Mouse (Mus musculus): ENCODE data around the gene Calcoco1. TPM values are rescaled to one million over a fixed set of nuclear protein-coding genes. Genes with fewer than 3 reads are reported as not detected.

Calcoco1 gene
- polyA plus RNA-seq, 1 experiment from 2014 or later: 85.7 TPM

- no peak for ATAC-seq (replicated peaks; ENCODE audit: extremely low read depth, insufficient read depth, low FRiP score)
- H3K36me3 ChIP-seq (ENCODE audit: control insufficient read depth, insufficient read depth): no peaks in the 10 kb centered on the region
- WGBS: 82% methylated on average over 28 of the region's 28 CpGs
- H3K4me1 ChIP-seq (ENCODE audit: control insufficient read depth, insufficient read depth, low read length): no peaks in the 10 kb centered on the region
- no peak overlapping the region for H3K4me2 ChIP-seq (ENCODE audit: low read depth, low read length)
- no peak overlapping the region for H3K4me3 ChIP-seq (ENCODE audit: low read length)
- peaks cover 27% of the 10 kb centered on the region for H3K27me3 ChIP-seq (ENCODE audit: control insufficient read depth, insufficient read depth, low read length)
- no peak overlapping the region for H3K9ac ChIP-seq (ENCODE audit: low read length)
- no peak overlapping the region for H3K27ac ChIP-seq (ENCODE audit: low read length)
- H3K9me3 ChIP-seq (replicated peaks; ENCODE audit: control insufficient read depth, low read length): no peaks in the 10 kb centered on the region
Observed at GRCm38 (mm10) chr15:102733759-102734531, 12.0 kb upstream of the Calcoco1 start.

- no peaks in the 10 kb centered on the region for H3K9me3 ChIP-seq (replicated peaks; ENCODE audit: control insufficient read depth, low read length)
- H3K36me3 ChIP-seq (ENCODE audit: control insufficient read depth, insufficient read depth): no peaks in the 10 kb centered on the region
- H3K27ac ChIP-seq (ENCODE audit: low read length): no peak overlapping the region
- peaks cover 27% of the 10 kb centered on the region for H3K27me3 ChIP-seq (ENCODE audit: control insufficient read depth, insufficient read depth, low read length)
- ATAC-seq (replicated peaks; ENCODE audit: extremely low read depth, insufficient read depth, low FRiP score): no peak
- H3K4me1 ChIP-seq (ENCODE audit: control insufficient read depth, insufficient read depth, low read length): no peaks in the 10 kb centered on the region
- H3K4me3 ChIP-seq (ENCODE audit: low read length): no peak overlapping the region
- WGBS: 75% methylated on average over 5 of the region's 5 CpGs
- no peak overlapping the region for H3K9ac ChIP-seq (ENCODE audit: low read length)
- no peak overlapping the region for H3K4me2 ChIP-seq (ENCODE audit: low read depth, low read length)
Observed at GRCm38 (mm10) chr15:102733233-102733632, 11.3 kb upstream of the Calcoco1 start.

- H3K9ac ChIP-seq (ENCODE audit: low read length): no peak overlapping the region
- H3K4me2 ChIP-seq (ENCODE audit: low read depth, low read length): no peak overlapping the region
- H3K4me1 ChIP-seq (ENCODE audit: control insufficient read depth, insufficient read depth, low read length): no peaks in the 10 kb centered on the region
- peaks cover 22% of the 10 kb centered on the region for H3K27me3 ChIP-seq (ENCODE audit: control insufficient read depth, insufficient read depth, low read length)
- no peaks in the 10 kb centered on the region for H3K36me3 ChIP-seq (ENCODE audit: control insufficient read depth, insufficient read depth)
- no peak overlapping the region for H3K27ac ChIP-seq (ENCODE audit: low read length)
- H3K9me3 ChIP-seq (replicated peaks; ENCODE audit: control insufficient read depth, low read length): no peaks in the 10 kb centered on the region
- 87% methylated on average over 6 of the region's 6 CpGs for WGBS
- no peak for ATAC-seq (replicated peaks; ENCODE audit: extremely low read depth, insufficient read depth, low FRiP score)
- no peak overlapping the region for H3K4me3 ChIP-seq (ENCODE audit: low read length)
Observed at GRCm38 (mm10) chr15:102732406-102732805, 10.4 kb upstream of the Calcoco1 start.

GRCm38 (mm10) chr15:102727951-102728350 is 6.0 kb upstream of the Calcoco1 start:
- 71% methylated on average over 2 of the region's 2 CpGs for WGBS
- Histone ChIP-seq H3K9me3 (replicated peaks; ENCODE audit: control insufficient read depth, low read length) (no peaks in the 10 kb centered on the region), H3K4me2 (ENCODE audit: low read depth, low read length) (no peak overlapping the region), H3K4me3 (ENCODE audit: low read length) (no peak overlapping the region), H3K36me3 (ENCODE audit: control insufficient read depth, insufficient read depth) (no peaks in the 10 kb centered on the region), H3K27ac (ENCODE audit: low read length) (no peak overlapping the region), H3K9ac (ENCODE audit: low read length) (no peak overlapping the region), H3K27me3 (ENCODE audit: control insufficient read depth, insufficient read depth, low read length) (no peaks in the 10 kb centered on the region), H3K4me1 (ENCODE audit: control insufficient read depth, insufficient read depth, low read length) (0 out of 2 replicates have a peak, but pooled peaks cover under 1% of the 10 kb centered on the region)
- no peak for ATAC-seq (replicated peaks; ENCODE audit: extremely low read depth, insufficient read depth, low FRiP score)

GRCm38 (mm10) chr15:102723358-102724135 is 1.6 kb upstream of the Calcoco1 start:
- Histone ChIP-seq H3K9ac (ENCODE audit: low read length) (no peak overlapping the region), H3K36me3 (ENCODE audit: control insufficient read depth, insufficient read depth) (peaks cover 5% of the 10 kb centered on the region; the same call in 1 of the 2 replicates), H3K4me2 (ENCODE audit: low read depth, low read length) (no peak overlapping the region), H3K27me3 (ENCODE audit: control insufficient read depth, insufficient read depth, low read length) (no peaks in the 10 kb centered on the region), H3K4me1 (ENCODE audit: control insufficient read depth, insufficient read depth, low read length) (peaks cover 15% of the 10 kb centered on the region), H3K9me3 (replicated peaks; ENCODE audit: control insufficient read depth, low read length) (no peaks in the 10 kb centered on the region), H3K4me3 (ENCODE audit: low read length) (no peak overlapping the region), H3K27ac (ENCODE audit: low read length) (peak overlapping the region; percentile 91)
- WGBS: 74% methylated on average over 10 of the region's 10 CpGs
- no peak for ATAC-seq (replicated peaks; ENCODE audit: extremely low read depth, insufficient read depth, low FRiP score)

- Histone ChIP-seq H3K9ac (ENCODE audit: low read length) (0 out of 2 replicates have a peak overlapping the region, but pooled peaks have one; percentile 22), H3K27me3 (ENCODE audit: control insufficient read depth, insufficient read depth, low read length) (no peaks in the 10 kb centered on the region), H3K4me3 (ENCODE audit: low read length) (peak overlapping the region; percentile 31), H3K9me3 (replicated peaks; ENCODE audit: control insufficient read depth, low read length) (no peaks in the 10 kb centered on the region), H3K27ac (ENCODE audit: low read length) (peak overlapping the region; percentile 91), H3K36me3 (ENCODE audit: control insufficient read depth, insufficient read depth) (peaks cover 13% of the 10 kb centered on the region), H3K4me2 (ENCODE audit: low read depth, low read length) (peak overlapping the region; percentile 60), H3K4me1 (ENCODE audit: control insufficient read depth, insufficient read depth, low read length) (peaks cover 15% of the 10 kb centered on the region)
- peak; percentile 64 for ATAC-seq (replicated peaks; ENCODE audit: extremely low read depth, insufficient read depth, low FRiP score)
- 27% methylated on average over 4 of the region's 4 CpGs for WGBS
Observed at GRCm38 (mm10) chr15:102722500-102722931, 538 bp upstream of the Calcoco1 start.

- Histone ChIP-seq H3K9ac (ENCODE audit: low read length) (peak overlapping the region; percentile 87), H3K27me3 (ENCODE audit: control insufficient read depth, insufficient read depth, low read length) (no peaks in the 10 kb centered on the region), H3K4me3 (ENCODE audit: low read length) (peak overlapping the region; percentile 89), H3K4me2 (ENCODE audit: low read depth, low read length) (peak overlapping the region; percentile 91), H3K27ac (ENCODE audit: low read length) (peak overlapping the region; percentile 75), H3K9me3 (replicated peaks; ENCODE audit: control insufficient read depth, low read length) (no peaks in the 10 kb centered on the region), H3K36me3 (ENCODE audit: control insufficient read depth, insufficient read depth) (peaks cover 24% of the 10 kb centered on the region), H3K4me1 (ENCODE audit: control insufficient read depth, insufficient read depth, low read length) (peaks cover 18% of the 10 kb centered on the region)
- WGBS: 14% methylated on average over 14 of the region's 14 CpGs
- ATAC-seq (replicated peaks; ENCODE audit: extremely low read depth, insufficient read depth, low FRiP score): no peak
Observed at GRCm38 (mm10) chr15:102721016-102721898, 721 bp downstream of the Calcoco1 start.

- Histone ChIP-seq H3K27ac (ENCODE audit: low read length) (peak overlapping the region; percentile 53; the same call in 1 of the 2 replicates), H3K27me3 (ENCODE audit: control insufficient read depth, insufficient read depth, low read length) (no peaks in the 10 kb centered on the region), H3K4me3 (ENCODE audit: low read length) (no peak overlapping the region), H3K9ac (ENCODE audit: low read length) (0 out of 2 replicates have a peak overlapping the region, but pooled peaks have one; percentile 15), H3K9me3 (replicated peaks; ENCODE audit: control insufficient read depth, low read length) (no peaks in the 10 kb centered on the region), H3K4me2 (ENCODE audit: low read depth, low read length) (no peak overlapping the region), H3K4me1 (ENCODE audit: control insufficient read depth, insufficient read depth, low read length) (peaks cover 18% of the 10 kb centered on the region), H3K36me3 (ENCODE audit: control insufficient read depth, insufficient read depth) (peaks cover 62% of the 10 kb centered on the region)
- WGBS: 49% methylated on average over 12 of the region's 12 CpGs
- peak; percentile 75 for ATAC-seq (replicated peaks; ENCODE audit: extremely low read depth, insufficient read depth, low FRiP score)
Observed at GRCm38 (mm10) chr15:102716132-102716531, 5.8 kb downstream of the Calcoco1 start.

Data from heart, embryonic 16.5 days (tissue).